Mouse (Mus musculus) limb, embryonic 13.5 days (tissue): ENCODE results near the gene Gpr39. TPM values are rescaled to one million over a fixed set of nuclear protein-coding genes. Genes with fewer than 3 reads are reported as not detected.

ENCODE experiments used
- ATAC-seq: fragments of 200-750 bp; cut with Nextera tagmentation; 2 replicates; pipeline ENCODE4 v1.8.0; 2017; ENCODE audit warnings: low read depth, moderate number of reproducible peaks, moderate TSS enrichment; ENCODE audit not compliant: low FRiP score
- H3K27ac ChIP-seq: fragments of 300-500 bp; sonication (generic); 2 replicates; pipeline ENCODE4 v1.5.1; 2015; ENCODE audit warnings: inconsistent platforms, mild to moderate bottlenecking, moderate library complexity
- H3K27me3 ChIP-seq: fragments of 300-500 bp; sonication (generic); 2 replicates; pipeline ENCODE4 v1.6.1; 2015; ENCODE audit warnings: mild to moderate bottlenecking, inconsistent platforms
- H3K36me3 ChIP-seq: fragments of 300-500 bp; sonication (generic); 2 replicates; pipeline ENCODE4 v1.6.1; 2015; ENCODE audit warnings: inconsistent platforms, mild to moderate bottlenecking, moderate library complexity
- H3K4me1 ChIP-seq: fragments of 300-500 bp; sonication (generic); 2 replicates; pipeline ENCODE4 v1.6.1; 2015; ENCODE audit warnings: inconsistent platforms
- H3K4me2 ChIP-seq: fragments of 300-500 bp; sonication (generic); replicated peaks from 2 replicates; pipeline ENCODE4 v1.6.1; 2015; ENCODE audit warnings: inconsistent platforms, mild to moderate bottlenecking, moderate library complexity
- H3K4me3 ChIP-seq: fragments of 300-500 bp; sonication (generic); 2 replicates; pipeline ENCODE4 v1.5.1; 2015; ENCODE audit warnings: moderate library complexity, mild to moderate bottlenecking, inconsistent platforms
- H3K9ac ChIP-seq: fragments of 300-500 bp; sonication (generic); 2 replicates; pipeline ENCODE4 v1.6.1; 2015; ENCODE audit warnings: mild to moderate bottlenecking, inconsistent platforms
- H3K9me3 ChIP-seq: fragments of 300-500 bp; sonication (generic); 2 replicates; pipeline ENCODE4 v1.6.1; 2016; ENCODE audit warnings: inconsistent platforms
- WGBS: fragments of 180-500 bp; shearing (Covaris S2); methylation state at CpG from one replicate; pipeline ENCODE4 v1.1.7; 2015; 5-methylcytosine and 5-hydroxymethylcytosine counted together
- polyA plus RNA-seq: library from polyadenylated mRNA; unstranded; fragments of >200 nt; fragmentation: Nextera tagmentation; extraction: Ambion mirVana; gene quantifications from 2 replicates; pipeline ENCODE4 v1.2.1, GENCODE M21; 2015

Gene Gpr39
- polyA plus RNA-seq, 1 experiment from 2014 or later = not detected

DNA sequence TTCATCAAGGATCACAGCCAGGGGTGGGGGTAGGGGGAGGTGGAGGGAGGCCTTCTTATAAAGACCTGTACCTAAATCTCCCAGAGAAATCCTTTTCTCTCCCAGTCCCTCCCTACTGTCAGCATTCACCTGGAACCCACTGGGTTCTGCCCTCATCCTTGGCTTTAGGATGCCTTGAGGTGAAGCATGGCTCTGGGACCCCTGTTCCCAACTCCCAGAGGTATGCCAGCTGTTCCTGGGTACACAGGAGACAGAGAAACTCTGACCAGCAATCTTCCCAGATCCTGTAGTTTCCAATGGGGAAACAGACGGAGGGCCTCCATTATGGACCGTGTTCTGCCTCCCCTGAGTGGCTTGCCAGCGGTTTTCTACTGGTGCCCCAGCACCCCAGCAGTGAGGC, 243.9 kb downstream of the Gpr39 start:
- ATAC-seq = no peak
- no peak overlapping the region for H3K9ac ChIP-seq
- 95% methylated on average over 3 of the region's 3 CpGs for WGBS

DNA sequence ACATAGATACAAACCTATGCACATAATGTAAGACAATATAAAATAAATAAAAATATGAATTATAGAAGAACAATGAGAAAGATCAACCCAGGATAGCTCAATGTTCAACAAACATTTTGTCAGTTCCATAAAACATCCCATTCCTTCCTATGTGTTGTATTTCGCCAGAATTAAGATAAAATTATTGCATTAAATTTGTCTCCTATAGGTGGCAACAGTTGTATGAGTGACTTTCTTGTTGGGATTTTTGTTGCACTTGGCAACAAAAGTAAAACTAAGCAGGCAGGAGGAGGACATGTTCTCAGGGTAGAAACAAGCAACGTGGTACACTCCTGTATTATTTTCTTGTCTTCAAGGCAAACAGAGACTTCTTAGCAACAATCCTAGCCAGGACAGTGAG, 246.3 kb downstream of the Gpr39 start:
- H3K27ac ChIP-seq = no peak overlapping the region
- no peaks in the 10 kb centered on the region for H3K36me3 ChIP-seq
- H3K27me3 ChIP-seq = no peaks in the 10 kb centered on the region
- WGBS = 77% methylated on average over 2 of the region's 2 CpGs
- H3K4me3 ChIP-seq = no peak overlapping the region
- H3K9ac ChIP-seq = no peak overlapping the region
- no peaks in the 10 kb centered on the region for H3K4me1 ChIP-seq
- ATAC-seq = no peak
- no peaks in the 10 kb centered on the region for H3K9me3 ChIP-seq
- no peak overlapping the region for H3K4me2 ChIP-seq

More for the DNA sequence above, 243.9 kb downstream of the Gpr39 start:
- no peaks in the 10 kb centered on the region for H3K4me1 ChIP-seq
- no peaks in the 10 kb centered on the region for H3K9me3 ChIP-seq
- H3K27me3 ChIP-seq = 0 out of 2 replicates have a peak, but pooled peaks cover 4% of the 10 kb centered on the region
- no peak overlapping the region for H3K27ac ChIP-seq
- no peak overlapping the region for H3K4me2 ChIP-seq
- H3K36me3 ChIP-seq = no peaks in the 10 kb centered on the region
- H3K4me3 ChIP-seq = no peak overlapping the region

Other genes with a start within 250 kb of the Gpr39 start
- 244 and 250 TPM in 2 replicates for gene Actr3, start 241.3 kb upstream of the Gpr39 start, polyA plus RNA-seq
- 55.0 and 56.0 TPM in 2 replicates for gene Slc35f5, start 116.4 kb upstream of the Gpr39 start, polyA plus RNA-seq
- 12.0 and 14.3 TPM in 2 replicates for gene Lypd1, start 236.1 kb downstream of the Gpr39 start, polyA plus RNA-seq